Mouse (Mus musculus): ENCODE data around the gene Rgl3. TPM values are rescaled to one million over a fixed set of nuclear protein-coding genes. Genes with fewer than 3 reads are reported as not detected.

Rgl3 gene
- polyA plus RNA-seq, 1 experiment, result 11.2 TPM

DNA sequence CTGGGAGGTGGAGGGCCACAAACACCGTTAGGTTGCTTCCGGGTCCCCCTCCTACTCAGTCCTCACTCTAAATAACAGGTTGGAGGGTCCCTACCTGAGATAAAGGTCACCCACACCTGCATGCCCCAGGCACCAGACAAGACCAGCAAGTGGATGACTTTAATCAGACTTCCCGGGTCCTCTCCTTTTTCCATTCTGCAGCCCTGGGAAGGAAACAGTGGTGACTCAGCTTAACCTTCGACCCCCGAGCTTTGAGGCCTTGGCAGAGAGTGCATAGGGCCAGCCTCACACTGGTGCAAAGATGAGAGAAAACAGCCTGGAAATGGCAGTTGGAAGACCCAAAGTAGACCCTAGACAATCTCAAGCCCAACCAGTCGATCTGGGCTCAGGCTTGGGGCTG, 63.1 kb downstream of the Rgl3 start:
- Histone ChIP-seq H3K4me3 (peak overlapping the region; percentile 30), H3K36me3 (ENCODE audit: control insufficient read depth, insufficient read depth) (no peaks in the 10 kb centered on the region), H3ac (ENCODE audit: control insufficient read depth, insufficient read length) (no peak overlapping the region), H3K79me2 (ENCODE audit: control insufficient read depth, insufficient read depth) (no peaks in the 10 kb centered on the region), H3K27me3 (ENCODE audit: control insufficient read depth, insufficient read depth, insufficient read length) (no peaks in the 10 kb centered on the region), H3K4me2 (ENCODE audit: low read depth) (peak overlapping the region; percentile 90)
- TF ChIP-seq USF1 (IDR thresholded peaks at IDR 0.05; ENCODE audit: low read depth) (no peak), MYOG (IDR thresholded peaks at IDR 0.05; ENCODE audit: control insufficient read depth in 1 of 3, insufficient read depth in 1 of 3, insufficient read length in 2 of 3, low read depth in 2 of 3) (no peak), TCF3 (IDR thresholded peaks at IDR 0.05; ENCODE audit: insufficient read length, low read depth) (no peak), CEBPB (IDR thresholded peaks at IDR 0.05; ENCODE audit: insufficient read depth, poor library complexity, severe bottlenecking) (no peak), POLR2A (IDR thresholded peaks at IDR 0.05; ENCODE audit: insufficient read length, low read depth) (no peak), REST (IDR thresholded peaks at IDR 0.05; ENCODE audit: insufficient read depth, insufficient read length) (no peak), MAX (IDR thresholded peaks at IDR 0.05; ENCODE audit: low read depth) (no peak), SRF (IDR thresholded peaks at IDR 0.05; ENCODE audit: control insufficient read depth, insufficient read length, low read depth) (no peak)

DNA sequence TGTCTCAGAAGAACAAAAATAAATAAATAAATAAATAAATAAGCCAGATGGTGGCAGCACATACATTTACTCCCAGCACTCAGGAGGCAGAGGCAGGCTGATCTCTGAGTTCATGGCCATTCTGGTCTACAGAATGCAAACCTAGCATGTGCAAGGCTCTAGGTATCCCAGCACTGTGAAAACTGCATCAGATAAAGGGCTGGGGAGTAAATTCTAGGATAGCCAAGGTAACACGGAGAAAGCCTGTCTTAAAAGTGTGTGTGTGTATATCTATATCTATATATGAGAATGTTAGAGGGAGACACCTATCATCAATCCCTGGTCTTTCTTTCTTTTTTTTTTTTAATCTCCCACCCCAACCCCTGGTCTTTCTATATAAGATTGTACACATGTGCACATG, 63.7 kb downstream of the Rgl3 start:
- H3K4me2 ChIP-seq (ENCODE audit: low read depth), result peak overlapping the region; percentile 90
- H3K79me2 ChIP-seq (ENCODE audit: control insufficient read depth, insufficient read depth), result no peaks in the 10 kb centered on the region
- TF ChIP-seq MAX (IDR thresholded peaks at IDR 0.05; ENCODE audit: low read depth), result no peak
- no peak for TF ChIP-seq POLR2AphosphoS2 (IDR thresholded peaks at IDR 0.05; ENCODE audit: insufficient read length, low read depth)
- no peak for TF ChIP-seq E2F4 (IDR thresholded peaks at IDR 0.05; ENCODE audit: insufficient read depth)
- TF ChIP-seq CEBPB (IDR thresholded peaks at IDR 0.05; ENCODE audit: insufficient read depth, poor library complexity, severe bottlenecking), result no peak
- TF ChIP-seq MYOG (IDR thresholded peaks at IDR 0.05; ENCODE audit: control insufficient read depth in 1 of 3, insufficient read depth in 1 of 3, insufficient read length in 2 of 3, low read depth in 2 of 3), result no peak
- no peak for TF ChIP-seq USF1 (IDR thresholded peaks at IDR 0.05; ENCODE audit: low read depth)
- no peak for TF ChIP-seq MYOD1 (IDR thresholded peaks at IDR 0.05; ENCODE audit: control insufficient read depth in 1 of 3, insufficient read length in 2 of 3, low read depth in 2 of 3)
- no peak for TF ChIP-seq REST (IDR thresholded peaks at IDR 0.05; ENCODE audit: insufficient read depth, insufficient read length)
- no peak for TF ChIP-seq TCF12 (IDR thresholded peaks at IDR 0.05; ENCODE audit: insufficient read depth, poor library complexity, severe bottlenecking)
- no peak for TF ChIP-seq TCF3 (IDR thresholded peaks at IDR 0.05; ENCODE audit: insufficient read length, low read depth)
- no peak for TF ChIP-seq SRF (IDR thresholded peaks at IDR 0.05; ENCODE audit: control insufficient read depth, insufficient read length, low read depth)
- TF ChIP-seq POLR2A (IDR thresholded peaks at IDR 0.05; ENCODE audit: insufficient read length, low read depth), result no peak
- no peaks in the 10 kb centered on the region for H3K36me3 ChIP-seq (ENCODE audit: control insufficient read depth, insufficient read depth)
- no peaks in the 10 kb centered on the region for H3K27me3 ChIP-seq (ENCODE audit: control insufficient read depth, insufficient read depth, insufficient read length)
- no peak overlapping the region for H3K4me3 ChIP-seq
- no peak overlapping the region for H3ac ChIP-seq (ENCODE audit: control insufficient read depth, insufficient read length)

DNA sequence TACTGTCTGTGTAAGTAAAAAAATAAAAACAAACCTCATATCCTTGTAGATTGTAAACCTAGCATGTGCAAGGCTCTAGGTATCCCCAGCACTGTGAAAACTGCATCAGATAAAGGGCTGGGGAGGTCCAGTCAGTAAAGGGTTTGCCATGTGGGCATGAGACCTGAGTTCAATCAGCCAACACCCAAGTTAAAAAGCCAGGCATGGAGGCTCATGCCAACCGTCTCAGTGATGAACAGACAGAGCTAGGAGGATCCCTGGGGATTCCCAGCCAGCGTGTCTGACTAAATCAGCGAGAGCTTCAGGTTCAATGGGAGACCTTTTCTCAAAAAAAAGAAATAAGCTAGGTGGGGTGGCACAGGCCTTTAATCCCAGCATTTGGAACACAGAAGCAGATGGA, 64.2 kb downstream of the Rgl3 start:
- no peaks in the 10 kb centered on the region for H3K79me2 ChIP-seq (ENCODE audit: control insufficient read depth, insufficient read depth)
- H3K27me3 ChIP-seq (ENCODE audit: control insufficient read depth, insufficient read depth, insufficient read length), result no peaks in the 10 kb centered on the region
- no peak overlapping the region for H3K4me2 ChIP-seq (ENCODE audit: low read depth)
- no peak overlapping the region for H3K4me3 ChIP-seq
- H3ac ChIP-seq (ENCODE audit: control insufficient read depth, insufficient read length), result no peak overlapping the region
- TF ChIP-seq TCF3 (IDR thresholded peaks at IDR 0.05; ENCODE audit: insufficient read length, low read depth), result no peak
- no peak for TF ChIP-seq REST (IDR thresholded peaks at IDR 0.05; ENCODE audit: insufficient read depth, insufficient read length)
- TF ChIP-seq MYOG (IDR thresholded peaks at IDR 0.05; ENCODE audit: control insufficient read depth in 1 of 3, insufficient read depth in 1 of 3, insufficient read length in 2 of 3, low read depth in 2 of 3), result no peak
- no peak for TF ChIP-seq TCF12 (IDR thresholded peaks at IDR 0.05; ENCODE audit: insufficient read depth, poor library complexity, severe bottlenecking)
- TF ChIP-seq E2F4 (IDR thresholded peaks at IDR 0.05; ENCODE audit: insufficient read depth), result no peak
- TF ChIP-seq CEBPB (IDR thresholded peaks at IDR 0.05; ENCODE audit: insufficient read depth, poor library complexity, severe bottlenecking), result no peak
- TF ChIP-seq POLR2A (IDR thresholded peaks at IDR 0.05; ENCODE audit: insufficient read length, low read depth), result no peak
- TF ChIP-seq SRF (IDR thresholded peaks at IDR 0.05; ENCODE audit: control insufficient read depth, insufficient read length, low read depth), result no peak
- TF ChIP-seq MYOD1 (IDR thresholded peaks at IDR 0.05; ENCODE audit: control insufficient read depth in 1 of 3, insufficient read length in 2 of 3, low read depth in 2 of 3), result no peak
- TF ChIP-seq POLR2AphosphoS2 (IDR thresholded peaks at IDR 0.05; ENCODE audit: insufficient read length, low read depth), result no peak
- no peak for TF ChIP-seq USF1 (IDR thresholded peaks at IDR 0.05; ENCODE audit: low read depth)
- no peak for TF ChIP-seq MAX (IDR thresholded peaks at IDR 0.05; ENCODE audit: low read depth)
- H3K36me3 ChIP-seq (ENCODE audit: control insufficient read depth, insufficient read depth), result no peaks in the 10 kb centered on the region

DNA sequence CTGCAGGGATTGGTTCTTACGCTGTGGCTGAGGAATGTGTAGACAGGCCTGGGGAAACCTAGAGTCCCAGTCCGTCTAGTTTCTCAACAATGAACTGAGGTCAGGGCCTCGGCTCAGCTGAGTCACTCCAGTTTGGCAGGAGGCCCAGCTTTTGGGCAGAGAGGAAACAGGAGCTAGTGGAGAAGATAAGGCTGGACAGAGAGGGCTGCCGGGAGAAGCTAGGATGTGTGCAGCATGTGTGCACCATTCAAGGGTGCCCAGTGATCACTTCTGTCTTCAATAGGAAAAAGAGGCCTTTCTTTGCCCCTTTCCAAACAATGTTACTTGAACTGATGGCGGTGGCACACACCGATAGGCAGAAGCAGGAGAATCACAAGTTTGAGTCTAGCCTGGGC, 65.2 kb downstream of the Rgl3 start:
- Histone ChIP-seq H3K36me3 (ENCODE audit: control insufficient read depth, insufficient read depth) (no peaks in the 10 kb centered on the region), H3K27me3 (ENCODE audit: control insufficient read depth, insufficient read depth, insufficient read length) (no peaks in the 10 kb centered on the region), H3ac (ENCODE audit: control insufficient read depth, insufficient read length) (no peak overlapping the region), H3K4me2 (ENCODE audit: low read depth) (peak overlapping the region; percentile 14), H3K79me2 (ENCODE audit: control insufficient read depth, insufficient read depth) (no peaks in the 10 kb centered on the region), H3K4me3 (no peak overlapping the region)
- peak; percentile 37 for TF ChIP-seq CEBPB (IDR thresholded peaks at IDR 0.05; ENCODE audit: insufficient read depth, poor library complexity, severe bottlenecking)
- no peak for TF ChIP-seq MYOG (IDR thresholded peaks at IDR 0.05; ENCODE audit: control insufficient read depth in 1 of 3, insufficient read depth in 1 of 3, insufficient read length in 2 of 3, low read depth in 2 of 3)

DNA sequence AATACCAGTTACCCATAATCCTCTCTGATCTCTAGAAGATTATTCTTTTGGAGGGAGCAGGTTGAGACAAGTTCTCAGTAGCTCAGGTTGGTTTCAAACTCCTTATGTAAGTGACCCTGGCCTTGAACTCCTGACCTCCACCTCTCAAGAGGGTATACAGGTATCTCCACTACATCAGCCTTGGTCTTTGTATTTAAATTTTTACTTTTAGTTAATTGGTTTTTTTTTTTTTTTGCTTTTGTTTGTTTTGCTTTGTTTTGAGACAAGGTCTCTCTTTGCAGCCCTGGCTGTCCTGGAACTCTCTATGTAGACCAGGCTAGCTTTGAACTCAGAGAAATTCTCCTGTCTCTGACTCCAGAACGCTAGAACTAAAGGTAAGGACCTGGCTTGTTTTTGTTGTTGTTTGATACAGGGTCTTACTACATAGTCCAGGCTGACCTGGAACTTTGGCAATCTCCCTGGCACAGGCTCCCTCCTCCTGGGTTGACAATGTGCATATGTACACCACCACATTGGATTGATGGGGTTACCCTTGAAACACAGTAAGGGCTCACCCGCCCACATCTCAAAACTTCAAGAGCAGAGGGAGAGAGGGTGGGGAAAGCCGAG, 65.7 kb downstream of the Rgl3 start:
- Histone ChIP-seq H3K27me3 (ENCODE audit: control insufficient read depth, insufficient read depth, insufficient read length) (no peaks in the 10 kb centered on the region), H3K4me3 (no peak overlapping the region), H3ac (ENCODE audit: control insufficient read depth, insufficient read length) (no peak overlapping the region), H3K4me2 (ENCODE audit: low read depth) (peak overlapping the region; percentile 37), H3K79me2 (ENCODE audit: control insufficient read depth, insufficient read depth) (no peaks in the 10 kb centered on the region), H3K36me3 (ENCODE audit: control insufficient read depth, insufficient read depth) (no peaks in the 10 kb centered on the region)
- TF ChIP-seq MAX (IDR thresholded peaks at IDR 0.05; ENCODE audit: low read depth) (no peak), E2F4 (IDR thresholded peaks at IDR 0.05; ENCODE audit: insufficient read depth) (no peak), REST (IDR thresholded peaks at IDR 0.05; ENCODE audit: insufficient read depth, insufficient read length) (no peak), MYOG (IDR thresholded peaks at IDR 0.05; ENCODE audit: control insufficient read depth in 1 of 3, insufficient read depth in 1 of 3, insufficient read length in 2 of 3, low read depth in 2 of 3) (no peak), CEBPB (IDR thresholded peaks at IDR 0.05; ENCODE audit: insufficient read depth, poor library complexity, severe bottlenecking) (no peak), USF1 (IDR thresholded peaks at IDR 0.05; ENCODE audit: low read depth) (no peak), MYOD1 (IDR thresholded peaks at IDR 0.05; ENCODE audit: control insufficient read depth in 1 of 3, insufficient read length in 2 of 3, low read depth in 2 of 3) (no peak), SRF (IDR thresholded peaks at IDR 0.05; ENCODE audit: control insufficient read depth, insufficient read length, low read depth) (no peak), TCF12 (IDR thresholded peaks at IDR 0.05; ENCODE audit: insufficient read depth, poor library complexity, severe bottlenecking) (no peak), POLR2A (IDR thresholded peaks at IDR 0.05; ENCODE audit: insufficient read length, low read depth) (no peak), POLR2AphosphoS2 (IDR thresholded peaks at IDR 0.05; ENCODE audit: insufficient read length, low read depth) (no peak)

All from myocyte (in vitro differentiated cells).